Mouse (Mus musculus) cortical plate, adult 2 months (tissue): Measurements from ENCODE around the gene Mrpl21.

Experiments used
- CTCF ChIP-seq: fragments of 200-500 bp; IDR thresholded peaks from 2 replicates; pipeline ENCODE4 v1.5.1; 2011; ENCODE audit warnings: mild to moderate bottlenecking, control low read depth, low read length; ENCODE audit not compliant: insufficient read depth; ENCODE audit errors: extremely low read depth
- POLR2A ChIP-seq: fragments of 200-500 bp; IDR thresholded peaks from 2 replicates; pipeline ENCODE4 v1.6.1; 2011; ENCODE audit warnings: mild to moderate bottlenecking, low read length, control low read depth; ENCODE audit not compliant: insufficient read depth; ENCODE audit errors: extremely low read depth

- TF ChIP-seq POLR2A (no peak), CTCF (no peak)
Observed at GRCm38 (mm10) chr19:3324271-3324811, 41.6 kb downstream of the Mrpl21 start.
